Mouse (Mus musculus) CD4-positive helper T cell, adult 2 months (primary cell): ENCODE results near the gene Rnpepl1.

Source experiments
- DNase-seq: peaks from one replicate; pipeline ENCODE4 v3.0.0-alpha.2; 2012; ENCODE audit warnings: low read depth, missing footprints, low spot score

Rnpepl1 gene

GRCm38 (mm10) chr1:92906779-92907631 is 3.6 kb upstream of the Rnpepl1 start, which contains the start of gene Dusp28:
Gene Dusp28, plus strand, starts transcription at chr1:92906981.
- peak; percentile 92 for DNase-seq

- DNase-seq, result no peak
These were observed 2.8 kb upstream of the Rnpepl1 start for GRCm38 (mm10) chr1:92907632-92908360.

DNA sequence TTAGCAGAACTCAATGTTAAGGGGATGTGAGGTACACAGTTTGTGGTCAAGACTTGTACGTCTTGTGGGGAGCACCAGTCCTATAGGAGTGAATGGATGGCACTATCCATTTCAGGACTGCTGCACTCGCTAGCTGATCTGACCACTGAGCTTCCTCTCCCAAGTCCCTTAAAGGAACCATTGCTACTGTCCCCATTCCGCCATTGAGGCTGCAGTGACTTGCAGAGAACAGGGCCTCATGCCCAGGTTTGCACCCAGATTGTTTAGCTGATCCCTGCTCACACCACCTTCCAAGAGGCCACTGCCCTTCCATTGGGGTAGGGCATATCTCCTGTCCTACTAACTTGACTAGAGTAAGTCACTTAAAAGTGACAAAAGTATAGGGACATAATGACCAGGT is 1.9 kb upstream of the Rnpepl1 start:
- DNase-seq, result no peak

- DNase-seq, result peak; percentile 58
These were observed 1.5 kb upstream of the Rnpepl1 start for GRCm38 (mm10) chr1:92909068-92909467.

GRCm38 (mm10) chr1:92910925-92911720 is 540 bp downstream of the Rnpepl1 start:
- DNase-seq, result peak; percentile 64

- DNase-seq, result no peak
These were observed 1.1 kb downstream of the Rnpepl1 start for GRCm38 (mm10) chr1:92911721-92912138.

DNA sequence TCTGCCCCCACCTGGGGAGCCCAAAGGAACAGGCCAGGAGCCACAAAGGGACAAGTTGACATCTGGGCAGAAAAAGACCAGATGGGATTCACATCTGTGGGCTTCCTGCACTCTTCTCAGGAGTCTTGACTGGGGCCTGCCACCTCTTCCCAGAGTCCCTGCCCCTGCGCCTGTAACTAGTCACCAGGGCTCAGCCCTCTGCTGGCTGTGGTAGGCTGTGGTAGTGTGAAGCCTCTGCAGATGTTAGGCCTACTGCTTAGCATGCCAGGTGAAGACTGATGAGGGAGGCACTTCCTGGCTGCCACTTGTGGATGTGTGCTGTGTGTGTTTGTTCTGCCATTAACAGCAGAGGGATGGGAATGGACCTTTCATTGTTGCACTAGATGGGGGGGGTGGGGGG is 1.7 kb downstream of the Rnpepl1 start:
- DNase-seq, result peak; percentile 50

- DNase-seq, result no peak
These were observed 3.7 kb downstream of the Rnpepl1 start for GRCm38 (mm10) chr1:92914239-92914638.

DNA sequence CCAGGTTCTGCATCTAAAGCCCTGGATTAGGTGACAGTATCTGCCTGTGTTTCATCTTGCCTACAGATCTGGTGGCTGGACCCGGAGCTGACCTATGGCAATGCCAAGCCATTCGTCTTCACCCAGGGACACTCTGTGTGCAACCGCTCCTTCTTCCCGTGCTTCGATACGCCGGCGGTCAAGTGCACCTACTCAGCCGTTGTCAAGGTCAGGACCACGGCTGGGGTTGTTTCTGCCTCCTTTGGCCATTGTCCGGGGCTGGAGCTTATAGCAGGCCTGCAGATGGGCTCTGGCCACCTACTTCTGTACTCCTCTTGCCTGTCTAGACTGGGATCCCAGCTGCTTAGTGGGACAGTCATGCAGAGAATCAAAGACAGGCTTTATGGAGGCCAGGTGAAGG is 4.4 kb downstream of the Rnpepl1 start:
- DNase-seq, result no peak

GRCm38 (mm10) chr1:92916725-92917124 is 6.1 kb downstream of the Rnpepl1 start:
- no peak for DNase-seq

- no peak for DNase-seq
These were observed 8.6 kb downstream of the Rnpepl1 start for GRCm38 (mm10) chr1:92919151-92919550.

- no peak for DNase-seq
These were observed 9.2 kb downstream of the Rnpepl1 start for GRCm38 (mm10) chr1:92919775-92920174.

- DNase-seq, result no peak
These were observed 10.1 kb downstream of the Rnpepl1 start for GRCm38 (mm10) chr1:92920474-92921200.

DNA sequence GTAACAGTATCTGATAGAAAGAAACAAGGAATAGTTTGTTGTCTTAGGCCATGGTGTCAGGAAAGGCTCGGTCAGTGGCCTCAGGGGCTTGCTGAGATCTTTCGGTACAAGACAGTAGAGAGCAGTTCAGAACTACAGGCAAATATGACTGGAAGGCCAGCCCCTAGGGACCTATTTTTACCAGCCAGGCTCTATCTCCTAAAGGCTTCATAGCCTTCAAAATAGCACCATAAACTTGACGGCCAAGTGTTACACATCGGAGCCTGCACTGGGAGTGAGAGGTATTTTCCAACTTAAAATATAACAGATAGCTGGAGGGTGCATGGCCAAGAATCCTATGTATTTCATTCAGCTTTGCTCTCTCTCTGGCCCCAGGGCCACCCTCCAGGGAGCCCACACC is 10.9 kb downstream of the Rnpepl1 start:
- no peak for DNase-seq

DNA sequence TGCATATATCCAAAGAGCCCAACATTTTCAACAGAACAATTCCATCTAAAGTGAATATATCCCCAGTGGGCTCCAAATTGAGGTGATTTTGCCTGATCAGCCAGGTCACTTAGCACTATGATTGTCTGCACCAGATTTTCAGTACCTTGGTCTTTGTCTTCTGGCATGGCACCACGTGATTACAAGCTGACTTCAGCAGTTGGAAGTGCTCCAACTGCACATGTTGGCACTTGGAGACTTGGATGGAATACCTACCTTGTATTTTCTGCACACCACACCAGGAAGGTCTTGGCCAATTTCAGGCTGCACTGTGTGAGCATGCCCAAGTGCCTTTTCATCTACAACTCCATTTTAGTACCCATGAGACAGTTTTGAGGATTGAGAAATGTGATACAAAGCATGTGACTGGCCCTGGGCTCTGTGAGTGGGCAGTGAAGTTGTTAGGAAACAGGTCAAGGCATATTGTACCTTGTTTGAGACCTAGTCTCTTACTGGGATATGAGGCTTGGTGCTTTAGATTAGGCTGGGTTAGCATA is 19.7 kb downstream of the Rnpepl1 start:
- DNase-seq, result no peak

- no peak for DNase-seq
These were observed 23.0 kb downstream of the Rnpepl1 start for GRCm38 (mm10) chr1:92933611-92934010.

GRCm38 (mm10) chr1:92934182-92934827 is 23.7 kb downstream of the Rnpepl1 start, which contains the start of gene Capn10:
Gene Capn10, plus strand, starts transcription at chr1:92934376.
- peak; percentile 98 for DNase-seq

DNA sequence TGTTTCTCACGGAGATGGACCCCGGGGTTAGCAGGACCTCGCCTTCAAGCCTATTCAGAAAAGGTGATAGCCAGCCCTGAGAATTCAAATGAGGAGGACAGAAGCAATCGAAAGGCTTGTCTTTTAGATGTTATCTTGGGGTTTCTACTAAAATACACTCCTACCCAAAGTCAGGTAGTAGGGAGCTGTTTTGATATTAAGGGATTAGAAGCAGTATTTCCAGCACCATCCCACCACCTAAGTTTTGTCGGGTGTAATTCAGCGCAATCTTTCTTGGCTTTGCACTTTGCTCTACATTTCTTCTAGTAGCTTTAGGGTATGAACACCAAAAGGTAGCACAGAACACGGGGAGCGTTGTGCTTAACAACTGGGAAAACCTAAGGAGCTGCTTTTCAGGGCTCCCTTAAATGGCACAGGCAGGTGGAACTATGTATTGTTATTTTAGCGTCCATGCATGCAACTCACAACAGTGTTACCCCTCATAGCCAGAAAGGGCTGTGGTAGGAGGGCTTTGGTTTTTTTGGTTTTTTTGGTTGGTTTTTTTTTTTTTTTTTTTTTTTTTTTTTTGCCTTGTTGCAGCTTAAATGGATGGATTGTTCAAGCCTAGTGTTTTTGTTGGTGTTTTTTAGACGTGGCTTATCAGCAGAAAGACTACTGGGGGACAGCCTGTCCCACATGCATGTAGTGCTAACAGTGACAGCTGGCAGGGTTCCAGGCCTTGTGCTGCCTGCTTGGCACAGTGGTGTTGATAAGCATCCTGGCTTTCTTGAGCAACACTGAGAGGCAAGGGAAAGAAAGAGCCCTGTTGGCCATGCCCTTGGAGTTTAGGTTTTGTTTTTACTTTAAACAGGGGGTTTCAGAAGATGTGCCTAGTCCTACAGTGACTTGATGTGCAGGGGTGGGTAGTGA is 24.7 kb downstream of the Rnpepl1 start:
- DNase-seq, result no peak

GRCm38 (mm10) chr1:92935977-92936376 is 25.4 kb downstream of the Rnpepl1 start:
- DNase-seq, result no peak
